Mouse (Mus musculus): Measurements from ENCODE around the gene Ufsp1. TPM values are rescaled to one million over a fixed set of nuclear protein-coding genes. Genes with fewer than 3 reads are reported as not detected.

Gene Ufsp1
- polyA plus RNA-seq, 1 experiment from 2014 or later = 7.6 TPM

DNA sequence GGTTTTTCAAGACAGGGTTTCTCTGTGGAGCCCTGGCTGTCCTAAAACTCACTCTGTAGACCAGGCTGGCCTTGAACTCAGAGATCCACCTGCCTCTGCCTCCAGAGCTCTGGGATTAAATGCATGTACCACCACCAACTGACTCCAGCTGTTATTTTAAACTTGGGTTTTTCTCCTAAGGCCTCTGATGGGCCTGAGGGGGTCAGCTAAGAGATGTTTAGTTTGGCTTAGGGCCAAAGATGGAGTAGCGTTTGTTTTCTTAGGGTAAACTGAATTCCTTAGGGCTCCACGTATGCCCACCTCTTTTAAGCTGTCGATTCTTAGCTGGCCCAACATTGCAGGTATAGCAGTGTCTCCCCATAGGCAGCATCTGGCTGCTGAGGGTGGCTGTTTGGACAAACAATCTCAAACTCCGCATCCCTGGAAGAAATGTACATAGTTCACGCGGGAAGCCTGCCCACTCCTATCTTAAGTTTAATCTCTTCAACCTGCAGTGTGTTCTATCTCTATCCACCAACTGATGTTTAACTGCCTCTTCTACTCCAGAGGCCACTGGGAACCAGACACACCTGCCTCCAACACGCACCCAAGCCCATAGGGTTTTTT lies 48.1 kb downstream of the Ufsp1 start:
- Histone ChIP-seq H3K4me2 (ENCODE audit: low read depth, severe bottlenecking) (no peak overlapping the region), H3K4me3 (ENCODE audit: low read depth, low read length) (no peak overlapping the region), H3K36me3 (ENCODE audit: control insufficient read depth, insufficient read depth, low read length) (no peaks in the 10 kb centered on the region), H3K4me1 (ENCODE audit: control insufficient read depth, insufficient read depth, low read length) (peaks cover 22% of the 10 kb centered on the region), H3K9ac (ENCODE audit: low read length) (no peak overlapping the region), H3K27ac (replicated peaks; ENCODE audit: low read depth, low read length) (no peak overlapping the region), H3K9me3 (ENCODE audit: control insufficient read depth, low read length) (no peaks in the 10 kb centered on the region), H3K27me3 (ENCODE audit: control insufficient read depth, insufficient read depth, low read length) (no peaks in the 10 kb centered on the region)
- WGBS = 85% methylated on average over 7 of the region's 7 CpGs
- DNase-seq (ENCODE audit: low spot score) (no peak), ATAC-seq (ENCODE audit: insufficient number of reproducible peaks, low FRiP score, low TSS enrichment, low read depth) (no peak)

DNA sequence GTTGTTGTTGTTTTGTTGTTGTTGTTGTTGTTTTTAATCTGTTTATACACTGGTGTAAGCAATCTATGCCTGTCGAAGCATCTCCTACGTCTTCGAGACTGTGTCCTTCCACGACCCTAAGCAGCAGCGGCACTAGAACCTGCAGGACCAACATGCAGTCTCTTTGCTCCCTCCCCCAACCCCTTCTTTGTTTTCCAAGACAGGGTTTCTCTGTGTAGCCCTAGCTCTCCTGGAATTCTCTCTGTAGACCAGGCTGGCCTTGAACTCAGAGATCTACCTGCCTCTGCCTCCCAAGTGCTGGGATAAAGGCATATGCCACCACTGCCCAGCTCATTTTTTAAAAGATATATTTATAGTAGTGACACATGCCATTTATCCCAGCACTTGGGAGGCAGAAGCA lies 49.0 kb downstream of the Ufsp1 start:
- Histone ChIP-seq H3K4me3 (ENCODE audit: low read depth, low read length) (no peak overlapping the region), H3K9me3 (ENCODE audit: control insufficient read depth, low read length) (no peaks in the 10 kb centered on the region), H3K4me2 (ENCODE audit: low read depth, severe bottlenecking) (no peak overlapping the region), H3K27ac (replicated peaks; ENCODE audit: low read depth, low read length) (no peak overlapping the region), H3K36me3 (ENCODE audit: control insufficient read depth, insufficient read depth, low read length) (no peaks in the 10 kb centered on the region), H3K9ac (ENCODE audit: low read length) (no peak overlapping the region), H3K4me1 (ENCODE audit: control insufficient read depth, insufficient read depth, low read length) (peaks cover 26% of the 10 kb centered on the region), H3K27me3 (ENCODE audit: control insufficient read depth, insufficient read depth, low read length) (no peaks in the 10 kb centered on the region)
- DNase-seq (ENCODE audit: low spot score) (no peak), ATAC-seq (ENCODE audit: insufficient number of reproducible peaks, low FRiP score, low TSS enrichment, low read depth) (no peak)
- WGBS = 96% methylated on average over 5 of the region's 5 CpGs

DNA sequence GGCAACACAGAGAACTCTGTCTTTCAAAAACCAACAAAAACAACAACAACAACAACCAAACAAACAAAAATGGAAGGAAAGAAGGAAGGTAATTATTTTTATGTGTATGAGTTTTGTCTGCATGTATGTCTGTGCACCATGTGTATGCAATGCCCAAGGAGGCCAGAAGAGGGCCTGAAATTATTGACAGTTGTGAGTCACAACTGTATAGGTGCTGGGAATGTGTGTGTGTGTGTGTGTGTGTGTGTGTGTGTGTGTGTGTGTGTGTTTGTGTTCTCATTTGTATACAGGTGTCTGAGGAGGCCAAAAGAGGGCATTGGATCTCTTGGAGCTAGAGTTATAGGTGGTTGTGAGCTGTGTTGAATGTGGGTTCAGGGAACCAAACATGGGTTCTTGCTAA lies 49.4 kb downstream of the Ufsp1 start:
- no peak for ATAC-seq (ENCODE audit: insufficient number of reproducible peaks, low FRiP score, low TSS enrichment, low read depth)
- Histone ChIP-seq H3K4me2 (ENCODE audit: low read depth, severe bottlenecking) (no peak overlapping the region), H3K27me3 (ENCODE audit: control insufficient read depth, insufficient read depth, low read length) (no peaks in the 10 kb centered on the region), H3K27ac (replicated peaks; ENCODE audit: low read depth, low read length) (no peak overlapping the region), H3K9ac (ENCODE audit: low read length) (no peak overlapping the region), H3K4me1 (ENCODE audit: control insufficient read depth, insufficient read depth, low read length) (peaks cover 26% of the 10 kb centered on the region), H3K9me3 (ENCODE audit: control insufficient read depth, low read length) (no peaks in the 10 kb centered on the region), H3K36me3 (ENCODE audit: control insufficient read depth, insufficient read depth, low read length) (no peaks in the 10 kb centered on the region), H3K4me3 (ENCODE audit: low read depth, low read length) (no peak overlapping the region)
- DNase-seq (ENCODE audit: low spot score) = no peak

Small RNA genes lying within 50 kb of the gene (microRNA-seq; reads per million reads assigned to microRNA genes)
- gene Mir7036 (not detected), gene Mir8116 (not detected)

Other genes starting within 250 kb of the Ufsp1 start
- gene Ap1s1, start 248.5 kb upstream of the Ufsp1 start, polyA plus RNA-seq (2014; fragmentation: Nextera tagmentation; extraction: Ambion mirVana) = 135 and 145 TPM in 2 replicates
- gene Serpine1, start 222.4 kb upstream of the Ufsp1 start, polyA plus RNA-seq (2014; fragmentation: Nextera tagmentation; extraction: Ambion mirVana) = 0.16 and 0.52 TPM in 2 replicates
- gene Trim56, start 178.4 kb upstream of the Ufsp1 start, polyA plus RNA-seq (2014; fragmentation: Nextera tagmentation; extraction: Ambion mirVana) = 8.2 and 9.1 TPM in 2 replicates
- not detected in 2 replicates for gene Muc3, start 145.3 kb upstream of the Ufsp1 start, polyA plus RNA-seq (2014; fragmentation: Nextera tagmentation; extraction: Ambion mirVana)
- not detected in 2 replicates for gene Muc3a, start 82.2 kb upstream of the Ufsp1 start, polyA plus RNA-seq (2014; fragmentation: Nextera tagmentation; extraction: Ambion mirVana)
- 1.3 and 1.7 TPM in 2 replicates for gene Ache, start 7.1 kb upstream of the Ufsp1 start, polyA plus RNA-seq (2014; fragmentation: Nextera tagmentation; extraction: Ambion mirVana)
- 175 and 177 TPM in 2 replicates for gene Srrt, start 13.0 kb downstream of the Ufsp1 start, polyA plus RNA-seq (2014; fragmentation: Nextera tagmentation; extraction: Ambion mirVana)
- gene Trip6, start 19.8 kb downstream of the Ufsp1 start, polyA plus RNA-seq (2014; fragmentation: Nextera tagmentation; extraction: Ambion mirVana) = 56.5 and 57.2 TPM in 2 replicates
- gene Slc12a9, start 39.0 kb downstream of the Ufsp1 start, polyA plus RNA-seq (2014; fragmentation: Nextera tagmentation; extraction: Ambion mirVana) = 4.7 and 6.4 TPM in 2 replicates
- 71.2 and 76.7 TPM in 2 replicates for gene Ephb4, start 55.5 kb downstream of the Ufsp1 start, polyA plus RNA-seq (2014; fragmentation: Nextera tagmentation; extraction: Ambion mirVana)
- gene Zan, start 182.4 kb downstream of the Ufsp1 start, polyA plus RNA-seq (2014; fragmentation: Nextera tagmentation; extraction: Ambion mirVana) = 0.13 TPM in 1 of 2 replicates, not detected in the other
- gene Pop7, start 207.9 kb downstream of the Ufsp1 start, polyA plus RNA-seq (2014; fragmentation: Nextera tagmentation; extraction: Ambion mirVana) = 51.1 and 59.3 TPM in 2 replicates
- gene Gigyf1, start 223.9 kb downstream of the Ufsp1 start, polyA plus RNA-seq (2014; fragmentation: Nextera tagmentation; extraction: Ambion mirVana) = 13.7 and 14.1 TPM in 2 replicates
- gene Epo, start 238.6 kb downstream of the Ufsp1 start, polyA plus RNA-seq (2014; fragmentation: Nextera tagmentation; extraction: Ambion mirVana) = 0.54 and 0.67 TPM in 2 replicates
- 352 and 360 TPM in 2 replicates for gene Gnb2, start 238.9 kb downstream of the Ufsp1 start, polyA plus RNA-seq (2014; fragmentation: Nextera tagmentation; extraction: Ambion mirVana)

Data from limb, embryonic 11.5 days (tissue).